Mouse (Mus musculus) ES-E14 (cell line): ENCODE measurements around the gene 3300002I08Rik. TPM values are rescaled to one million over a fixed set of nuclear protein-coding genes. Genes with fewer than 3 reads are reported as not detected.

Experiments used
- DNase-seq: peaks from one replicate; pipeline ENCODE4 v3.0.0-alpha.2; 2013; ENCODE audit warnings: low read depth, low spot score
- H3K27ac ChIP-seq: 2 replicates; pipeline ENCODE4 v1.5.1; 2012; ENCODE audit warnings: low read depth, mild to moderate bottlenecking, low read length, moderate library complexity, mixed read lengths; ENCODE audit not compliant: poor library complexity, insufficient read depth, severe bottlenecking
- H3K36me3 ChIP-seq: 2 replicates; pipeline ENCODE4 v1.6.1; 2012; ENCODE audit warnings: mild to moderate bottlenecking, low read length, moderate library complexity, mixed read lengths; ENCODE audit not compliant: control insufficient read depth, poor library complexity, insufficient read depth, severe bottlenecking
- H3K4me1 ChIP-seq, 2 experiments: fragments of 150-350 bp in 1 of 2; sonication (generic) in 1 of 2; 2 replicates each; pipeline ENCODE4 v1.6.1; 2012; ENCODE audit warnings: low read length in 2 of 2, mild to moderate bottlenecking in 1 of 2, mixed read lengths in 1 of 2; ENCODE audit not compliant: control insufficient read depth in 2 of 2, insufficient read depth in 2 of 2, poor library complexity in 1 of 2
- H3K4me3 ChIP-seq, 2 experiments: fragments of 150-350 bp in 1 of 2; sonication (generic) in 1 of 2; 2 replicates each; pipeline ENCODE4 v1.5.1; 2012; ENCODE audit warnings: low read length in 2 of 2, low read depth in 1 of 2, mild to moderate bottlenecking in 1 of 2, mixed read lengths in 1 of 2; ENCODE audit not compliant: insufficient read depth in 1 of 2, poor library complexity in 1 of 2, severe bottlenecking in 1 of 2
- H3K9ac ChIP-seq: 2 replicates; pipeline ENCODE4 v1.6.1; 2012; ENCODE audit warnings: low read depth, mild to moderate bottlenecking, low read length, mixed read lengths; ENCODE audit not compliant: poor library complexity, insufficient read depth, severe bottlenecking
- H3K9me3 ChIP-seq: fragments of 150-350 bp; sonication (generic); 2 replicates; pipeline ENCODE4 v1.6.1; 2012; ENCODE audit warnings: low read depth, mild to moderate bottlenecking, low read length; ENCODE audit not compliant: control insufficient read depth, insufficient read depth
- CHD2 ChIP-seq: IDR thresholded peaks from 2 replicates; pipeline ENCODE4 v1.6.1; 2014; ENCODE audit warnings: mild to moderate bottlenecking, low read depth, low read length, inconsistent platforms
- HCFC1 ChIP-seq: IDR thresholded peaks from 2 replicates; pipeline ENCODE4 v1.6.1; 2012; ENCODE audit warnings: low read length, inconsistent platforms, borderline replicate concordance; ENCODE audit not compliant: insufficient read depth
- MAFK ChIP-seq: IDR thresholded peaks from 2 replicates; pipeline ENCODE4 v1.6.1; 2014; ENCODE audit warnings: mild to moderate bottlenecking, low read depth, low read length, inconsistent platforms; ENCODE audit not compliant: insufficient read depth
- ZC3H11A ChIP-seq: IDR thresholded peaks from 2 replicates; pipeline ENCODE4 v1.6.1; 2012; ENCODE audit warnings: low read depth, mild to moderate bottlenecking, inconsistent platforms, low read length, borderline replicate concordance
- ZNF384 ChIP-seq: IDR thresholded peaks from 2 replicates; pipeline ENCODE4 v1.6.1; 2012; ENCODE audit warnings: low read depth, low read length, inconsistent platforms
- in situ Hi-C, 2 experiments: fragments of 600-800 bp; cut with MboI; formaldehyde crosslinking; loops; one replicate each; pipeline ENCODE4 v1.15.1; 2025; ENCODE audit warnings: low sequenced_read_pairs in 2 of 2, inconsistent platforms in 1 of 2; ENCODE audit not compliant: unreplicated experiment in 2 of 2
- total RNA-seq: library from RNA; depleted of rRNA; stranded (reverse); fragments of 300-350 nt; gene quantifications from 2 replicates; pipeline ENCODE4 v1.2.3, GENCODE M21; 2012; rRNA removed

The 3300002I08Rik gene
- total RNA-seq, 1 experiment = 10.1 TPM

- Histone ChIP-seq H3K4me3 (no peak overlapping the region), H3K27ac (no peak overlapping the region), H3K36me3 (no peaks in the 10 kb centered on the region), H3K9me3 (no peaks in the 10 kb centered on the region), H3K4me1 (0 out of 4 replicates have a peak, but pooled peaks cover 0 to 2% of the 10 kb centered on the region in 2 experiments), H3K9ac (no peak overlapping the region)
- no peak for TF ChIP-seq MAFK
- no peak for TF ChIP-seq CHD2
- TF ChIP-seq ZC3H11A = no peak
- no peak for TF ChIP-seq HCFC1
- TF ChIP-seq ZNF384 = no peak
- no peak for DNase-seq
- in situ Hi-C loops = no loop called here
Measured at GRCm38 (mm10) chr2:150307183-150307773, 55.3 kb downstream of the 3300002I08Rik start.

GRCm38 (mm10) chr2:150299096-150299495 lies 63.5 kb downstream of the 3300002I08Rik start:
- no peaks in the 10 kb centered on the region for H3K36me3 ChIP-seq
- H3K4me3 ChIP-seq = no peak overlapping the region
- no peak for DNase-seq
- no peak overlapping the region for H3K9ac ChIP-seq
- TF ChIP-seq ZC3H11A (no peak), ZNF384 (no peak), CHD2 (no peak), MAFK (no peak), HCFC1 (no peak)
- no peaks in the 10 kb centered on the region for H3K4me1 ChIP-seq
- no peaks in the 10 kb centered on the region for H3K9me3 ChIP-seq
- in situ Hi-C loops = no loop called here
- no peak overlapping the region for H3K27ac ChIP-seq

GRCm38 (mm10) chr2:150293669-150294068 lies 68.9 kb downstream of the 3300002I08Rik start:
- in situ Hi-C loops = no loop called here
- no peak for DNase-seq
- H3K4me1 ChIP-seq = no peaks in the 10 kb centered on the region
- H3K27ac ChIP-seq = no peak overlapping the region
- TF ChIP-seq CHD2 (no peak), MAFK (no peak), HCFC1 (no peak), ZC3H11A (no peak)
- no peaks in the 10 kb centered on the region for H3K36me3 ChIP-seq
- no peak overlapping the region for H3K4me3 ChIP-seq
- H3K9me3 ChIP-seq = no peaks in the 10 kb centered on the region
- H3K9ac ChIP-seq = no peak overlapping the region

Other genes with a start within 250 kb of the 3300002I08Rik start
- gene Zfp120, start 226.1 kb downstream of the 3300002I08Rik start, total RNA-seq = 9.1 and 10.0 TPM in 2 replicates
- not detected in 2 replicates for gene Gm10770, start 183.1 kb downstream of the 3300002I08Rik start, total RNA-seq
- 36.4 and 39.1 TPM in 2 replicates for gene Gm14139, start 181.0 kb downstream of the 3300002I08Rik start, total RNA-seq
- 6.8 and 7.9 TPM in 2 replicates for gene Zfp937, start 144.7 kb downstream of the 3300002I08Rik start, total RNA-seq
- 11.2 and 14.4 TPM in 2 replicates for gene Gm21994, start 107.2 kb downstream of the 3300002I08Rik start, total RNA-seq
- gene Gm14124, start 105.2 kb downstream of the 3300002I08Rik start, total RNA-seq = 33.2 and 34.1 TPM in 2 replicates
- 4.5 and 9.4 TPM in 2 replicates for gene Gm10130, start 39.1 kb downstream of the 3300002I08Rik start, total RNA-seq
- gene Zfp442, start 88.7 kb upstream of the 3300002I08Rik start, total RNA-seq = 6.4 and 7.8 TPM in 2 replicates
- 14.2 and 18.2 TPM in 2 replicates for gene Zfp345, start 122.3 kb upstream of the 3300002I08Rik start, total RNA-seq
- not detected in 2 replicates for gene Cst7, start 207.7 kb upstream of the 3300002I08Rik start, total RNA-seq
- 35.0 and 44.0 TPM in 2 replicates for gene Apmap, start 245.8 kb upstream of the 3300002I08Rik start, total RNA-seq